Mouse (Mus musculus): ENCODE results near the gene Catsperd. TPM values are rescaled to one million over a fixed set of nuclear protein-coding genes. Genes with fewer than 3 reads are reported as not detected.

Catsperd gene
- total RNA-seq, 1 experiment = 1.3 TPM

GRCm38 (mm10) chr17:56605431-56605830, 22.5 kb upstream of the Catsperd start:
- TF ChIP-seq ZC3H11A (IDR thresholded peaks at IDR 0.05; ENCODE audit: borderline replicate concordance, low read depth, low read length) (no peak), HCFC1 (IDR thresholded peaks at IDR 0.05; ENCODE audit: borderline replicate concordance, insufficient read depth, low read length) (no peak), CHD2 (IDR thresholded peaks at IDR 0.05; ENCODE audit: low read depth, low read length) (no peak), ZNF384 (IDR thresholded peaks at IDR 0.05; ENCODE audit: low read depth, low read length) (no peak), MAFK (IDR thresholded peaks at IDR 0.05; ENCODE audit: insufficient read depth, low read depth, low read length) (no peak)
- Histone ChIP-seq H3K9me3 (ENCODE audit: control insufficient read depth, insufficient read depth, low read depth, low read length) (no peaks in the 10 kb centered on the region), H3K9ac (ENCODE audit: insufficient read depth, low read depth, low read length, poor library complexity, severe bottlenecking) (no peak overlapping the region), H3K4me3 (ENCODE audit: insufficient read depth in 1 of 2, low read depth in 1 of 2, low read length in 2 of 2, poor library complexity in 1 of 2, severe bottlenecking in 1 of 2) (no peak overlapping the region), H3K36me3 (ENCODE audit: control insufficient read depth, insufficient read depth, low read length, poor library complexity, severe bottlenecking) (peaks cover 67% of the 10 kb centered on the region), H3K4me1 (ENCODE audit: control insufficient read depth in 2 of 2, insufficient read depth in 2 of 2, low read length in 2 of 2, poor library complexity in 1 of 2) (peaks cover 2 to 8% of the 10 kb centered on the region in 2 experiments; a peak in 3 of 4 replicates), H3K27ac (ENCODE audit: insufficient read depth, low read depth, low read length, poor library complexity, severe bottlenecking) (no peak overlapping the region)
- in situ Hi-C loops (cut with MboI; ENCODE audit: low sequenced_read_pairs in 2 of 2, unreplicated experiment in 2 of 2) = no loop called here
- DNase-seq (ENCODE audit: low read depth, low spot score) = no peak

GRCm38 (mm10) chr17:56607521-56608062, 20.4 kb upstream of the Catsperd start:
- no peaks in the 10 kb centered on the region for H3K9me3 ChIP-seq (ENCODE audit: control insufficient read depth, insufficient read depth, low read depth, low read length)
- DNase-seq (ENCODE audit: low read depth, low spot score) = no peak
- H3K4me1 ChIP-seq (ENCODE audit: control insufficient read depth in 2 of 2, insufficient read depth in 2 of 2, low read length in 2 of 2, poor library complexity in 1 of 2) = peaks cover 5 to 10% of the 10 kb centered on the region in 2 experiments
- no peak overlapping the region for H3K4me3 ChIP-seq (ENCODE audit: insufficient read depth in 1 of 2, low read depth in 1 of 2, low read length in 2 of 2, poor library complexity in 1 of 2, severe bottlenecking in 1 of 2)
- in situ Hi-C loops (cut with MboI; ENCODE audit: low sequenced_read_pairs in 2 of 2, unreplicated experiment in 2 of 2) = no loop called here
- H3K9ac ChIP-seq (ENCODE audit: insufficient read depth, low read depth, low read length, poor library complexity, severe bottlenecking) = no peak overlapping the region
- no peak for TF ChIP-seq ZNF384 (IDR thresholded peaks at IDR 0.05; ENCODE audit: low read depth, low read length)
- TF ChIP-seq ZC3H11A (IDR thresholded peaks at IDR 0.05; ENCODE audit: borderline replicate concordance, low read depth, low read length) = no peak
- no peak for TF ChIP-seq HCFC1 (IDR thresholded peaks at IDR 0.05; ENCODE audit: borderline replicate concordance, insufficient read depth, low read length)
- no peak for TF ChIP-seq MAFK (IDR thresholded peaks at IDR 0.05; ENCODE audit: insufficient read depth, low read depth, low read length)
- TF ChIP-seq CHD2 (IDR thresholded peaks at IDR 0.05; ENCODE audit: low read depth, low read length) = no peak
- H3K27ac ChIP-seq (ENCODE audit: insufficient read depth, low read depth, low read length, poor library complexity, severe bottlenecking) = no peak overlapping the region
- peaks cover 48% of the 10 kb centered on the region for H3K36me3 ChIP-seq (ENCODE audit: control insufficient read depth, insufficient read depth, low read length, poor library complexity, severe bottlenecking)

DNA sequence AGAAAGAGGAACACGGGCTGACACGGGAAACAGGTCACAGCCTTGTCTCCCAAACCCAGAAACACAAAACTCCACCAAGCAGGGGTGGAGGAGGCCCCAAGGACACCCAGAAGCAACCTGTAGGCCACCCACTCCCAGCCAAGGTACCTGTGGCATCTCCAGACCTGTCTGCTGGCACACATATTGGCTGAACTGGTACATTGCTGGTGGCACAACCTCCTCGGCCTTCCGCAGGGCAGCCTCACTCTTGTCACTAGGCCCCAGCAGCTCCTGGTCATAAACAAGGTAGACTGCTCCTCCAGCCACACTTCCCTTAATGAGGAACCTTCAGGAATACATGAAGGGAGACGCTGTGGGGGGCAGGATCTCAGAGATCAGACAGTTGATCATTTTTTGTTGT, 19.2 kb upstream of the Catsperd start:
- peak overlapping the region; percentile 88 for H3K9ac ChIP-seq (ENCODE audit: insufficient read depth, low read depth, low read length, poor library complexity, severe bottlenecking)
- TF ChIP-seq ZC3H11A (IDR thresholded peaks at IDR 0.05; ENCODE audit: borderline replicate concordance, low read depth, low read length) = no peak
- no peak overlapping the region for H3K27ac ChIP-seq (ENCODE audit: insufficient read depth, low read depth, low read length, poor library complexity, severe bottlenecking)

GRCm38 (mm10) chr17:56609452-56610171, 18.3 kb upstream of the Catsperd start, which contains the start of gene 2410015M20Rik:
Gene 2410015M20Rik (minus strand): TSS chr17:56609771.
- H3K4me1 ChIP-seq (ENCODE audit: control insufficient read depth in 2 of 2, insufficient read depth in 2 of 2, low read length in 2 of 2, poor library complexity in 1 of 2) = peaks cover 7 to 13% of the 10 kb centered on the region in 2 experiments
- peak within 1 kb of the TSS; percentile 88 for H3K9ac ChIP-seq (ENCODE audit: insufficient read depth, low read depth, low read length, poor library complexity, severe bottlenecking)
- no peak for TF ChIP-seq ZNF384 (IDR thresholded peaks at IDR 0.05; ENCODE audit: low read depth, low read length)
- TF ChIP-seq HCFC1 (IDR thresholded peaks at IDR 0.05; ENCODE audit: borderline replicate concordance, insufficient read depth, low read length) = peak; percentile 95
- peak; percentile 98 for DNase-seq (ENCODE audit: low read depth, low spot score)
- no peaks in the 10 kb centered on the region for H3K9me3 ChIP-seq (ENCODE audit: control insufficient read depth, insufficient read depth, low read depth, low read length)
- peaks cover 40% of the 10 kb centered on the region for H3K36me3 ChIP-seq (ENCODE audit: control insufficient read depth, insufficient read depth, low read length, poor library complexity, severe bottlenecking)
- peak within 1 kb of the TSS; percentile 62; the same call in 1 of the 2 replicates for H3K27ac ChIP-seq (ENCODE audit: insufficient read depth, low read depth, low read length, poor library complexity, severe bottlenecking)
- in situ Hi-C loops (cut with MboI; ENCODE audit: low sequenced_read_pairs in 2 of 2, unreplicated experiment in 2 of 2) = no loop called here
- peak within 1 kb of the TSS; percentile 74 to 79 for H3K4me3 ChIP-seq (ENCODE audit: insufficient read depth in 1 of 2, low read depth in 1 of 2, low read length in 2 of 2, poor library complexity in 1 of 2, severe bottlenecking in 1 of 2)

More for the DNA sequence above, 19.2 kb upstream of the Catsperd start:
- in situ Hi-C loops (cut with MboI; ENCODE audit: low sequenced_read_pairs in 2 of 2, unreplicated experiment in 2 of 2) = no loop called here
- DNase-seq (ENCODE audit: low read depth, low spot score) = no peak
- Histone ChIP-seq H3K9me3 (ENCODE audit: control insufficient read depth, insufficient read depth, low read depth, low read length) (no peaks in the 10 kb centered on the region), H3K36me3 (ENCODE audit: control insufficient read depth, insufficient read depth, low read length, poor library complexity, severe bottlenecking) (peaks cover 40% of the 10 kb centered on the region), H3K4me3 (ENCODE audit: insufficient read depth in 1 of 2, low read depth in 1 of 2, low read length in 2 of 2, poor library complexity in 1 of 2, severe bottlenecking in 1 of 2) (peak overlapping the region; percentile 74 to 79; a peak in 3 of 4 replicates), H3K4me1 (ENCODE audit: control insufficient read depth in 2 of 2, insufficient read depth in 2 of 2, low read length in 2 of 2, poor library complexity in 1 of 2) (peaks cover 7 to 10% of the 10 kb centered on the region in 2 experiments)
